Mouse (Mus musculus) G1E (cell line): ENCODE results near the gene Aknad1. TPM values are rescaled to one million over a fixed set of nuclear protein-coding genes. Genes with fewer than 3 reads are reported as not detected.

Experiments used
- ATAC-seq: 2 replicates; pipeline ENCODE4 v1.8.0; 2016; ENCODE audit warnings: mild to moderate bottlenecking; ENCODE audit not compliant: insufficient number of reproducible peaks, poor library complexity, low FRiP score, severe bottlenecking; ENCODE audit errors: extremely low read depth
- DNase-seq: peaks from one replicate; pipeline ENCODE4 v3.0.0; 2012; ENCODE audit warnings: low spot score
- H3K27me3 ChIP-seq: 2 replicates; pipeline ENCODE4 v1.6.1; 2012; ENCODE audit warnings: mild to moderate bottlenecking, low read length, inconsistent platforms; ENCODE audit not compliant: insufficient read depth
- H3K36me3 ChIP-seq: replicated peaks from 2 replicates; pipeline ENCODE3; 2012; ENCODE audit warnings: mild to moderate bottlenecking, inconsistent platforms
- H3K4me1 ChIP-seq: 2 replicates; pipeline ENCODE4 v1.6.1; 2012; ENCODE audit warnings: low read depth, low read length, inconsistent platforms, mixed read lengths; ENCODE audit not compliant: insufficient read depth
- H3K4me3 ChIP-seq: 2 replicates; pipeline ENCODE4 v1.5.1; 2012; ENCODE audit warnings: low read depth, mild to moderate bottlenecking, inconsistent platforms, low read length, moderate library complexity, mixed read lengths
- H3K9me3 ChIP-seq: replicated peaks from 2 replicates; pipeline ENCODE4 v1.6.1; 2012; ENCODE audit warnings: inconsistent platforms
- CTCF ChIP-seq: IDR thresholded peaks from 2 replicates; pipeline ENCODE4 v1.5.1; 2012; ENCODE audit warnings: low read depth, low read length, inconsistent platforms, mixed read lengths
- GATA1 ChIP-seq: IDR thresholded peaks from 2 replicates; pipeline ENCODE4 v1.6.1; 2012; ENCODE audit warnings: borderline replicate concordance, low read length, inconsistent platforms, mixed read lengths
- GATA2 ChIP-seq: IDR thresholded peaks from 2 replicates; pipeline ENCODE4 v1.6.1; 2012; ENCODE audit warnings: low read depth, low read length, inconsistent platforms, borderline replicate concordance
- POLR2AphosphoS5 ChIP-seq: IDR thresholded peaks from 2 replicates; pipeline ENCODE4 v1.6.1; 2012; ENCODE audit warnings: low read depth, low read length, inconsistent platforms; ENCODE audit not compliant: insufficient replicate concordance
- TAL1 ChIP-seq: conservative IDR thresholded peaks from 2 replicates; pipeline ENCODE4 v1.6.1; 2012; ENCODE audit warnings: low read depth, low read length, inconsistent platforms, mixed read lengths
- polyA plus RNA-seq: library from polyadenylated mRNA; stranded (reverse); fragments of >175 nt; gene quantifications from 2 replicates; pipeline ENCODE4 v1.2.3, GENCODE M21; 2012
- total RNA-seq, 2 experiments: library from RNA; stranded (forward) in 1 of 2; stranded (reverse) in 1 of 2; fragments of 200-1000 nt in 1 of 2; fragments of >200 nt in 1 of 2; fragmentation: Nextera tagmentation in 1 of 2; gene quantifications; 2 replicates each; pipeline ENCODE4 v1.2.3; 2014 to 2017

The Aknad1 gene
- total and polyA plus RNA-seq, 3 experiments, result 0.11 TPM; not detected in 2

DNA sequence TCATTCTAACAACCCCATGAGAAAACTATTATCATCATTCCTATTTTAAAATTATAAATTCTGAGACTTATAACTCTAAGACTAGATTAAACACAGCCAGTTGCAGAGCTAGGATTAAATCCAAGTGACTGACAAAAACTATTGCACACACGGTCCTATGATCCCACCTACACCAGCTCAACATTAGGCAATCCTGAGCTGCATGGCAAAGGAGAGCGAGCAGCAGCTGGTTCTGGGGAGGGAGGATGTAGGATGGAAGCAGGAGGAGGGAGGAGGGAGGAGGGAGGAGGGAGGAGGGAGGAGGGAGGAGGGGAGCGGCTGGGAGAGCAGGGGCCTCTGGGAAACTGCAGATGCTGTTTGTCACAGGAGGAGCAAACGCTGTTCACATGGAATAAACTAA is 76.2 kb downstream of the Aknad1 start:
- Histone ChIP-seq H3K27me3 (no peaks in the 10 kb centered on the region), H3K36me3 (peaks cover 51% of the 10 kb centered on the region), H3K4me1 (no peaks in the 10 kb centered on the region), H3K9me3 (no peaks in the 10 kb centered on the region), H3K4me3 (no peak overlapping the region)
- ATAC-seq, result no peak
- no peak for DNase-seq
- TF ChIP-seq TAL1 (no peak), POLR2AphosphoS5 (no peak), GATA1 (no peak), GATA2 (no peak), CTCF (no peak)

GRCm38 (mm10) chr3:108830493-108830892 is 91.0 kb downstream of the Aknad1 start:
- H3K27me3 ChIP-seq, result no peaks in the 10 kb centered on the region
- no peak for DNase-seq
- no peak for ATAC-seq
- no peak overlapping the region for H3K4me3 ChIP-seq
- no peaks in the 10 kb centered on the region for H3K9me3 ChIP-seq
- peaks cover 45% of the 10 kb centered on the region for H3K36me3 ChIP-seq
- no peaks in the 10 kb centered on the region for H3K4me1 ChIP-seq
- TF ChIP-seq GATA1 (no peak), GATA2 (no peak), TAL1 (no peak), POLR2AphosphoS5 (no peak), CTCF (no peak)

GRCm38 (mm10) chr3:108831750-108832149 is 92.3 kb downstream of the Aknad1 start:
- DNase-seq (no peak), ATAC-seq (no peak)
- H3K36me3 ChIP-seq, result peaks cover 41% of the 10 kb centered on the region
- no peaks in the 10 kb centered on the region for H3K9me3 ChIP-seq
- no peak overlapping the region for H3K4me3 ChIP-seq
- no peak for TF ChIP-seq CTCF
- no peak for TF ChIP-seq GATA1
- TF ChIP-seq POLR2AphosphoS5, result no peak
- no peak for TF ChIP-seq TAL1
- no peak for TF ChIP-seq GATA2
- no peaks in the 10 kb centered on the region for H3K4me1 ChIP-seq
- H3K27me3 ChIP-seq, result no peaks in the 10 kb centered on the region

Other genes starting within 250 kb of the Aknad1 start
- not detected in 2 replicates for gene 1700013F07Rik, start 205.5 kb upstream of the Aknad1 start, total RNA-seq (2014; fragmentation: Nextera tagmentation)
- gene 1700013F07Rik, start 205.5 kb upstream of the Aknad1 start, total RNA-seq (2017), result not detected in 2 replicates
- gene 1700013F07Rik, start 205.5 kb upstream of the Aknad1 start, polyA plus RNA-seq, result not detected in 2 replicates
- not detected in 2 replicates for gene 5330417C22Rik, start 203.1 kb upstream of the Aknad1 start, total RNA-seq (2014; fragmentation: Nextera tagmentation)
- gene 5330417C22Rik, start 203.1 kb upstream of the Aknad1 start, total RNA-seq (2017), result under 0.01 and 0.06 TPM in 2 replicates
- gene 5330417C22Rik, start 203.1 kb upstream of the Aknad1 start, polyA plus RNA-seq, result not detected in 2 replicates
- gene Tmem167b, start 177.2 kb upstream of the Aknad1 start, total RNA-seq (2014; fragmentation: Nextera tagmentation), result 17.8 and 19.9 TPM in 2 replicates
- gene Tmem167b, start 177.2 kb upstream of the Aknad1 start, total RNA-seq (2017), result 42.3 and 46.8 TPM in 2 replicates
- 2.2 and 2.5 TPM in 2 replicates for gene Tmem167b, start 177.2 kb upstream of the Aknad1 start, polyA plus RNA-seq
- 14.3 and 14.4 TPM in 2 replicates for gene Taf13, start 168.0 kb upstream of the Aknad1 start, total RNA-seq (2014; fragmentation: Nextera tagmentation)
- 21.6 and 22.2 TPM in 2 replicates for gene Taf13, start 168.0 kb upstream of the Aknad1 start, total RNA-seq (2017)
- gene Taf13, start 168.0 kb upstream of the Aknad1 start, polyA plus RNA-seq, result 0.39 and 1.1 TPM in 2 replicates
- 4.4 and 7.6 TPM in 2 replicates for gene Wdr47, start 148.4 kb upstream of the Aknad1 start, total RNA-seq (2014; fragmentation: Nextera tagmentation)
- 10.3 and 11.2 TPM in 2 replicates for gene Wdr47, start 148.4 kb upstream of the Aknad1 start, total RNA-seq (2017)
- 1.2 and 1.6 TPM in 2 replicates for gene Wdr47, start 148.4 kb upstream of the Aknad1 start, polyA plus RNA-seq
- 41.6 and 42.9 TPM in 2 replicates for gene Clcc1, start 85.7 kb upstream of the Aknad1 start, total RNA-seq (2014; fragmentation: Nextera tagmentation)
- 82.2 and 87.6 TPM in 2 replicates for gene Clcc1, start 85.7 kb upstream of the Aknad1 start, total RNA-seq (2017)
- gene Clcc1, start 85.7 kb upstream of the Aknad1 start, polyA plus RNA-seq, result 10.5 and 14.0 TPM in 2 replicates
- 38.2 and 47.9 TPM in 2 replicates for gene Gpsm2, start 17.3 kb upstream of the Aknad1 start, total RNA-seq (2014; fragmentation: Nextera tagmentation)
- gene Gpsm2, start 17.3 kb upstream of the Aknad1 start, total RNA-seq (2017), result 27.5 and 32.5 TPM in 2 replicates
- 5.3 and 12.1 TPM in 2 replicates for gene Gpsm2, start 17.3 kb upstream of the Aknad1 start, polyA plus RNA-seq
- 35.6 and 36.7 TPM in 2 replicates for gene Stxbp3, start 100.9 kb downstream of the Aknad1 start, total RNA-seq (2014; fragmentation: Nextera tagmentation)
- gene Stxbp3, start 100.9 kb downstream of the Aknad1 start, total RNA-seq (2017), result 27.9 and 28.3 TPM in 2 replicates
- gene Stxbp3, start 100.9 kb downstream of the Aknad1 start, polyA plus RNA-seq, result 8.6 and 9.4 TPM in 2 replicates
- gene Fndc7, start 150.3 kb downstream of the Aknad1 start, total RNA-seq (2014; fragmentation: Nextera tagmentation), result not detected in 2 replicates
- 0.16 and 0.17 TPM in 2 replicates for gene Fndc7, start 150.3 kb downstream of the Aknad1 start, total RNA-seq (2017)
- not detected in 2 replicates for gene Fndc7, start 150.3 kb downstream of the Aknad1 start, polyA plus RNA-seq
- 216 and 235 TPM in 2 replicates for gene Prpf38b, start 172.1 kb downstream of the Aknad1 start, total RNA-seq (2014; fragmentation: Nextera tagmentation)
- 151 and 226 TPM in 2 replicates for gene Prpf38b, start 172.1 kb downstream of the Aknad1 start, total RNA-seq (2017)
- 117 and 122 TPM in 2 replicates for gene Prpf38b, start 172.1 kb downstream of the Aknad1 start, polyA plus RNA-seq
- gene Henmt1, start 200.2 kb downstream of the Aknad1 start, total RNA-seq (2014; fragmentation: Nextera tagmentation), result not detected in 2 replicates
- gene Henmt1, start 200.2 kb downstream of the Aknad1 start, total RNA-seq (2017), result 0.06 and 0.22 TPM in 2 replicates
- not detected in 2 replicates for gene Henmt1, start 200.2 kb downstream of the Aknad1 start, polyA plus RNA-seq
- gene Gm9857, start 200.8 kb downstream of the Aknad1 start, total RNA-seq (2014; fragmentation: Nextera tagmentation), result not detected in 2 replicates
- not detected in 2 replicates for gene Gm9857, start 200.8 kb downstream of the Aknad1 start, total RNA-seq (2017)
- not detected in 2 replicates for gene Gm9857, start 200.8 kb downstream of the Aknad1 start, polyA plus RNA-seq